Mouse (Mus musculus) CH12.LX (cell line): ENCODE results near the gene Naa80. TPM values are rescaled to one million over a fixed set of nuclear protein-coding genes. Genes with fewer than 3 reads are reported as not detected.
A peak's percentile ranks its signal among the peaks of the same experiment; 100 is the strongest.

Source experiments
- DNase-seq: peaks from one replicate; pipeline ENCODE4 v3.0.0-alpha.2; 2013; ENCODE audit errors: extremely low read depth
- H3K27ac ChIP-seq: 2 replicates; pipeline ENCODE4 v1.5.1; 2012; ENCODE audit warnings: low read depth, mild to moderate bottlenecking, control low read depth, moderate library complexity; ENCODE audit not compliant: insufficient read depth
- H3K27me3 ChIP-seq: replicated peaks from 2 replicates; pipeline ENCODE3; 2012; ENCODE audit warnings: inconsistent platforms
- H3K36me3 ChIP-seq, 2 experiments: replicated peaks in 1 of 2; 2 replicates each; pipeline versions ENCODE3 to v1.6.1; 2012; ENCODE audit warnings: inconsistent platforms in 1 of 2, low read length in 1 of 2, mild to moderate bottlenecking in 1 of 2, mixed read lengths in 1 of 2, moderate library complexity in 1 of 2; ENCODE audit not compliant: control insufficient read depth in 1 of 2, insufficient read depth in 1 of 2
- H3K4me1 ChIP-seq, 2 experiments: 2 replicates each; pipeline ENCODE4 v1.6.1; 2012; ENCODE audit warnings: inconsistent platforms in 1 of 2, moderate library complexity in 1 of 2; ENCODE audit not compliant: insufficient read depth in 2 of 2, control insufficient read depth in 1 of 2
- H3K4me2 ChIP-seq: 2 replicates; pipeline ENCODE4 v1.6.1; 2012; ENCODE audit warnings: low read depth, mild to moderate bottlenecking, control low read depth; ENCODE audit not compliant: poor library complexity, insufficient read depth, severe bottlenecking
- H3K4me3 ChIP-seq, 3 experiments: fragments of 150-350 bp in 1 of 3; sonication (generic) in 1 of 3; replicated peaks in 1 of 3; 2 replicates each; pipeline versions ENCODE3 to v1.5.1; 2011 to 2012; ENCODE audit warnings: low read depth in 2 of 3, low read length in 2 of 3, mild to moderate bottlenecking in 2 of 3, moderate library complexity in 2 of 3, control low read depth in 1 of 3, improper control_type of control experiment in 1 of 3, inconsistent platforms in 1 of 3, mixed read lengths in 1 of 3; ENCODE audit not compliant: poor library complexity in 1 of 3
- H3K79me2 ChIP-seq: replicated peaks from 2 replicates; pipeline ENCODE4 v1.6.1; 2012; ENCODE audit warnings: mild to moderate bottlenecking, moderate library complexity; ENCODE audit not compliant: control insufficient read depth, poor library complexity, insufficient read depth, severe bottlenecking; ENCODE audit errors: extremely low read depth
- H3K9ac ChIP-seq: 2 replicates; pipeline ENCODE4 v1.6.1; 2012; ENCODE audit warnings: low read depth, mild to moderate bottlenecking, control low read depth, moderate library complexity; ENCODE audit not compliant: insufficient read depth
- H3K9me3 ChIP-seq: replicated peaks from 2 replicates; pipeline ENCODE3; 2012; ENCODE audit warnings: low read length, inconsistent platforms, mixed read lengths
- BHLHE40 ChIP-seq: IDR thresholded peaks from 2 replicates; pipeline ENCODE4 v1.6.1; 2011; ENCODE audit warnings: mild to moderate bottlenecking, low read depth, low read length, improper control_type of control experiment
- CHD1 ChIP-seq: IDR thresholded peaks from 2 replicates; pipeline ENCODE4 v1.6.1; 2012; ENCODE audit warnings: low read depth, low read length, improper control_type of control experiment, inconsistent platforms
- CHD2 ChIP-seq: IDR thresholded peaks from 2 replicates; pipeline ENCODE4 v1.6.1; 2011; ENCODE audit warnings: low read length, improper control_type of control experiment
- CTCF ChIP-seq, 2 experiments: IDR thresholded peaks in 1 of 2; conservative IDR thresholded peaks in 1 of 2; 2 replicates each; pipeline ENCODE4 v1.5.1; 2011 to 2012; ENCODE audit warnings: low read depth in 2 of 2, low read length in 2 of 2, improper control_type of control experiment in 1 of 2, inconsistent platforms in 1 of 2, mild to moderate bottlenecking in 1 of 2, moderate library complexity in 1 of 2
- E2F4 ChIP-seq: IDR thresholded peaks from 2 replicates; pipeline ENCODE4 v1.6.1; 2011; ENCODE audit warnings: low read depth, low read length, improper control_type of control experiment; ENCODE audit not compliant: insufficient replicate concordance
- ELF1 ChIP-seq: IDR thresholded peaks from 2 replicates; pipeline ENCODE4 v1.6.1; 2014; ENCODE audit warnings: low read depth, mild to moderate bottlenecking, inconsistent platforms, low read length, improper control_type of control experiment
- EP300 ChIP-seq: IDR thresholded peaks from 2 replicates; pipeline ENCODE4 v1.6.1; 2011; ENCODE audit warnings: low read length, improper control_type of control experiment
- ETS1 ChIP-seq: conservative IDR thresholded peaks from 2 replicates; pipeline ENCODE4 v1.6.1; 2012; ENCODE audit warnings: low read depth, mild to moderate bottlenecking, inconsistent platforms, low read length, improper control_type of control experiment, moderate library complexity
- GABPA ChIP-seq: IDR thresholded peaks from 2 replicates; pipeline ENCODE4 v1.6.1; 2012; ENCODE audit warnings: low read depth, low read length, improper control_type of control experiment, inconsistent platforms; ENCODE audit not compliant: insufficient replicate concordance
- HCFC1 ChIP-seq: IDR thresholded peaks from 2 replicates; pipeline ENCODE4 v1.6.1; 2012; ENCODE audit warnings: low read depth, mild to moderate bottlenecking, inconsistent platforms, low read length, improper control_type of control experiment
- IRF4 ChIP-seq: IDR thresholded peaks from 2 replicates; pipeline ENCODE4 v1.6.1; 2014; ENCODE audit warnings: low read depth, mild to moderate bottlenecking, inconsistent platforms, low read length, improper control_type of control experiment
- JUN ChIP-seq: IDR thresholded peaks from 2 replicates; pipeline ENCODE4 v1.6.1; 2011; ENCODE audit warnings: low read depth, mild to moderate bottlenecking, low read length, improper control_type of control experiment, moderate library complexity; ENCODE audit not compliant: insufficient read depth
- JUND ChIP-seq: conservative IDR thresholded peaks from 2 replicates; pipeline ENCODE4 v1.6.1; 2011; ENCODE audit warnings: low read depth, low read length, improper control_type of control experiment
- KAT2A ChIP-seq: IDR thresholded peaks from 2 replicates; pipeline ENCODE4 v1.6.1; 2012; ENCODE audit warnings: low read length, improper control_type of control experiment, inconsistent platforms; ENCODE audit not compliant: insufficient replicate concordance
- MAFK ChIP-seq: IDR thresholded peaks from 2 replicates; pipeline ENCODE4 v1.6.1; 2011; ENCODE audit warnings: low read length, improper control_type of control experiment; ENCODE audit not compliant: insufficient replicate concordance
- MAX ChIP-seq: IDR thresholded peaks from 2 replicates; pipeline ENCODE4 v1.6.1; 2011; ENCODE audit warnings: low read length, improper control_type of control experiment
- MAZ ChIP-seq: IDR thresholded peaks from 2 replicates; pipeline ENCODE4 v1.6.1; 2012; ENCODE audit warnings: low read depth, mild to moderate bottlenecking, inconsistent platforms, low read length, improper control_type of control experiment, moderate library complexity
- MEF2A ChIP-seq: IDR thresholded peaks from 2 replicates; pipeline ENCODE4 v1.6.1; 2014; ENCODE audit warnings: low read depth, mild to moderate bottlenecking, inconsistent platforms, low read length, improper control_type of control experiment, borderline replicate concordance
- MXI1 ChIP-seq: IDR thresholded peaks from 2 replicates; pipeline ENCODE4 v1.6.1; 2011; ENCODE audit warnings: mild to moderate bottlenecking, low read depth, low read length, improper control_type of control experiment
- MYC ChIP-seq: IDR thresholded peaks from 2 replicates; pipeline ENCODE4 v1.6.1; 2011; ENCODE audit warnings: low read depth, mild to moderate bottlenecking, improper control_type of control experiment, low read length
- NELFE ChIP-seq: IDR thresholded peaks from 2 replicates; pipeline ENCODE4 v1.6.1; 2011; ENCODE audit warnings: low read depth, low read length, improper control_type of control experiment
- NRF1 ChIP-seq: IDR thresholded peaks from 2 replicates; pipeline ENCODE4 v1.6.1; 2014; ENCODE audit warnings: low read depth, mild to moderate bottlenecking, inconsistent platforms, low read length, improper control_type of control experiment, moderate library complexity
- PAX5 ChIP-seq: IDR thresholded peaks from 2 replicates; pipeline ENCODE4 v1.6.1; 2012; ENCODE audit warnings: low read length, inconsistent platforms, mixed read lengths
- POLR2A ChIP-seq: IDR thresholded peaks from 2 replicates; pipeline ENCODE4 v1.6.1; 2011; ENCODE audit warnings: low read depth, mild to moderate bottlenecking, improper control_type of control experiment, low read length
- POLR2AphosphoS2 ChIP-seq: IDR thresholded peaks from 2 replicates; pipeline ENCODE4 v1.6.1; 2011; ENCODE audit warnings: low read depth, low read length, improper control_type of control experiment
- RAD21 ChIP-seq: IDR thresholded peaks from 2 replicates; pipeline ENCODE4 v1.6.1; 2011; ENCODE audit warnings: low read depth, mild to moderate bottlenecking, low read length, improper control_type of control experiment, moderate library complexity
- RCOR1 ChIP-seq: conservative IDR thresholded peaks from 2 replicates; pipeline ENCODE4 v1.6.1; 2012; ENCODE audit warnings: low read depth, mild to moderate bottlenecking, inconsistent platforms, low read length, improper control_type of control experiment
- SIN3A ChIP-seq: IDR thresholded peaks from 2 replicates; pipeline ENCODE4 v1.6.1; 2012; ENCODE audit warnings: low read length, improper control_type of control experiment, inconsistent platforms
- SMC3 ChIP-seq: IDR thresholded peaks from 2 replicates; pipeline ENCODE4 v1.6.1; 2011; ENCODE audit warnings: low read depth, low read length, improper control_type of control experiment
- TBP ChIP-seq: conservative IDR thresholded peaks from 2 replicates; pipeline ENCODE4 v1.6.1; 2011; ENCODE audit warnings: low read depth, low read length, improper control_type of control experiment
- TCF12 ChIP-seq: IDR thresholded peaks from 2 replicates; pipeline ENCODE4 v1.6.1; 2014; ENCODE audit warnings: low read depth, mild to moderate bottlenecking, inconsistent platforms, low read length, improper control_type of control experiment
- UBTF ChIP-seq: IDR thresholded peaks from 2 replicates; pipeline ENCODE4 v1.6.1; 2012; ENCODE audit warnings: low read depth, mild to moderate bottlenecking, inconsistent platforms, low read length, improper control_type of control experiment, moderate library complexity
- USF1 ChIP-seq: IDR thresholded peaks from 2 replicates; pipeline ENCODE4 v1.6.1; 2014; ENCODE audit warnings: low read depth, mild to moderate bottlenecking, inconsistent platforms, low read length, improper control_type of control experiment
- USF2 ChIP-seq: conservative IDR thresholded peaks from 2 replicates; pipeline ENCODE4 v1.6.1; 2011; ENCODE audit warnings: low read depth, low read length, improper control_type of control experiment
- ZC3H11A ChIP-seq: IDR thresholded peaks from 2 replicates; pipeline ENCODE4 v1.6.1; 2012; ENCODE audit warnings: low read depth, mild to moderate bottlenecking, inconsistent platforms, low read length, improper control_type of control experiment
- ZKSCAN1 ChIP-seq: IDR thresholded peaks from 2 replicates; pipeline ENCODE4 v1.6.1; 2012; ENCODE audit warnings: low read depth, inconsistent platforms, low read length, improper control_type of control experiment, borderline replicate concordance
- ZMIZ1 ChIP-seq: IDR thresholded peaks from 2 replicates; pipeline ENCODE4 v1.6.1; 2012; ENCODE audit warnings: low read depth, mild to moderate bottlenecking, inconsistent platforms, low read length, improper control_type of control experiment
- ZNF384 ChIP-seq: IDR thresholded peaks from 2 replicates; pipeline ENCODE4 v1.6.1; 2012; ENCODE audit warnings: low read depth, low read length, improper control_type of control experiment, inconsistent platforms
- dilution Hi-C: fragments of 300-500 bp; cut with MboI; formaldehyde crosslinking; loops from 2 replicates; pipeline ENCODE4 v1.14.3; 2020; ENCODE audit warnings: low sequenced_read_pairs; ENCODE audit not compliant: extremely low pct_unique_long_range_greater_than_20kb, extremely low pct_ligation_motif_present
- in situ Hi-C: fragments of 300-500 bp; cut with MboI; formaldehyde crosslinking; loops from 3 replicates; pipeline ENCODE4 v1.14.3; 2019; ENCODE audit warnings: low sequenced_read_pairs, low pct_ligation_motif_present, low pct_unique_long_range_greater_than_20kb, mixed read lengths
- polyA plus RNA-seq: library from polyadenylated mRNA; unstranded; fragments of >175 nt; gene quantifications from 2 replicates; pipeline ENCODE4 v1.2.1, GENCODE M21; 2012; ENCODE audit warnings: low read depth; ENCODE audit not compliant: insufficient read length
- total RNA-seq, 2 experiments: library from RNA; depleted of rRNA; stranded (reverse); fragments of 300-350 nt in 1 of 2; fragments of >200 nt in 1 of 2; gene quantifications; 2 replicates each; pipeline ENCODE4 v1.2.3; 2012 to 2014

Gene Naa80
- total and polyA plus RNA-seq, 3 experiments = 1.7 to 9.3 (median 4.8) TPM

GRCm38 (mm10) chr9:107612191-107612944, 33.7 kb downstream of the Naa80 start:
- peak overlapping the region; percentile 84 for H3K27ac ChIP-seq
- no peaks in the 10 kb centered on the region for H3K79me2 ChIP-seq
- in situ Hi-C loops (no loop called here), dilution Hi-C loops (no loop called here)
- H3K27me3 ChIP-seq = no peaks in the 10 kb centered on the region
- peak overlapping the region; percentile 87 for H3K4me2 ChIP-seq
- DNase-seq = peak; percentile 93
- TF ChIP-seq ETS1 = peak; percentile 60
- peak; percentile 83 for TF ChIP-seq IRF4
- TF ChIP-seq HCFC1 = peak; percentile 47; the same call in 1 of the 2 replicates
- peak; percentile 94 for TF ChIP-seq SMC3
- peak; percentile 23 to 98; a peak in 3 of 4 replicates for TF ChIP-seq CTCF (conservative IDR thresholded peaks at IDR 0.05 in 1 of 2, IDR thresholded peaks at IDR 0.05 in 1 of 2; ENCODE audit: low read depth in 2 of 2, low read length in 2 of 2)
- peak; percentile 49; the same call in 1 of the 2 replicates for TF ChIP-seq JUND
- no peak for TF ChIP-seq ZKSCAN1
- TF ChIP-seq ELF1 = peak; percentile 77
- TF ChIP-seq RCOR1 = 0 out of 2 replicates have a peak, but pooled peaks have one; percentile 28
- TF ChIP-seq MAX = peak; percentile 22; the same call in 1 of the 2 replicates
- no peak for TF ChIP-seq SIN3A
- TF ChIP-seq NRF1 = peak; percentile 52
- 0 out of 2 replicates have a peak, but pooled peaks have one; percentile 32 for TF ChIP-seq MAZ
- peak; percentile 92 for TF ChIP-seq UBTF
- TF ChIP-seq CHD1 = no peak
- TF ChIP-seq E2F4 = no peak
- peak; percentile 81 for TF ChIP-seq RAD21
- TF ChIP-seq TCF12 = peak; percentile 84
- TF ChIP-seq GABPA = no peak
- TF ChIP-seq MEF2A = peak; percentile 84
- peak; percentile 39; the same call in 1 of the 2 replicates for TF ChIP-seq ZMIZ1
- no peak for TF ChIP-seq USF2
- peak; percentile 60; the same call in 1 of the 2 replicates for TF ChIP-seq NELFE
- peak; percentile 71 for TF ChIP-seq ZC3H11A
- TF ChIP-seq POLR2A = no peak
- peak; percentile 97 for TF ChIP-seq BHLHE40
- no peak for TF ChIP-seq EP300
- peak; percentile 37; the same call in 1 of the 2 replicates for TF ChIP-seq MYC
- TF ChIP-seq CHD2 = no peak
- TF ChIP-seq MXI1 = peak; percentile 81
- TF ChIP-seq POLR2AphosphoS2 = no peak
- TF ChIP-seq MAFK = peak; percentile 24; the same call in 1 of the 2 replicates
- TF ChIP-seq TBP = no peak
- no peak for TF ChIP-seq ZNF384
- peak; percentile 71 for TF ChIP-seq JUN
- TF ChIP-seq PAX5 = no peak
- no peak for TF ChIP-seq KAT2A
- TF ChIP-seq USF1 = peak; percentile 40
- peak overlapping the region in 2 of 3 experiments; percentile 31 to 44 for H3K4me3 ChIP-seq
- no peaks in the 10 kb centered on the region for H3K9me3 ChIP-seq
- peaks cover 29 to 56% of the 10 kb centered on the region in 2 experiments for H3K4me1 ChIP-seq
- H3K9ac ChIP-seq = peak overlapping the region; percentile 78
- peaks cover 30 to 36% of the 10 kb centered on the region in 2 experiments for H3K36me3 ChIP-seq
